Mouse (Mus musculus) forebrain, embryonic 13.5 days (tissue): Measurements from ENCODE around the gene Maml3. TPM values are rescaled to one million over a fixed set of nuclear protein-coding genes. Genes with fewer than 3 reads are reported as not detected.
A peak's percentile ranks its signal among the peaks of the same experiment; 100 is the strongest.

ENCODE experiments used
- ATAC-seq: fragments of 200-750 bp; cut with Nextera tagmentation; 2 replicates; pipeline ENCODE4 v1.8.0; 2017
- H3K27ac ChIP-seq: fragments of 300-500 bp; sonication (generic); 2 replicates; pipeline ENCODE4 v1.5.1; 2015; ENCODE audit warnings: inconsistent platforms, mild to moderate bottlenecking, moderate library complexity
- H3K27me3 ChIP-seq: fragments of 300-500 bp; sonication (generic); 2 replicates; pipeline ENCODE4 v1.6.1; 2015; ENCODE audit warnings: mild to moderate bottlenecking, inconsistent platforms
- H3K36me3 ChIP-seq: fragments of 300-500 bp; sonication (generic); 2 replicates; pipeline ENCODE4 v1.6.1; 2015; ENCODE audit warnings: mild to moderate bottlenecking, inconsistent platforms; ENCODE audit not compliant: poor library complexity, severe bottlenecking
- H3K4me1 ChIP-seq: fragments of 300-500 bp; sonication (generic); 2 replicates; pipeline ENCODE4 v1.6.1; 2015; ENCODE audit warnings: inconsistent platforms
- H3K4me2 ChIP-seq: fragments of 300-500 bp; sonication (generic); 2 replicates; pipeline ENCODE4 v1.6.1; 2015; ENCODE audit warnings: inconsistent platforms, mild to moderate bottlenecking, moderate library complexity
- H3K4me3 ChIP-seq: fragments of 300-500 bp; sonication (generic); 2 replicates; pipeline ENCODE4 v1.5.1; 2015; ENCODE audit warnings: mild to moderate bottlenecking, inconsistent platforms
- H3K9ac ChIP-seq: fragments of 300-500 bp; sonication (generic); 2 replicates; pipeline ENCODE4 v1.6.1; 2015; ENCODE audit warnings: mild to moderate bottlenecking, inconsistent platforms
- H3K9me3 ChIP-seq: fragments of 300-500 bp; sonication (generic); replicated peaks from 2 replicates; pipeline ENCODE4 v1.6.1; 2016; ENCODE audit warnings: inconsistent platforms
- WGBS: fragments of 180-500 bp; shearing (Covaris S2); methylation state at CpG from one replicate; pipeline ENCODE4 v1.1.7; 2015; 5-methylcytosine and 5-hydroxymethylcytosine counted together
- polyA plus RNA-seq: library from polyadenylated mRNA; unstranded; fragments of >200 nt; fragmentation: Nextera tagmentation; extraction: Ambion mirVana; gene quantifications from 2 replicates; pipeline ENCODE4 v1.2.1, GENCODE M21; 2015

The Maml3 gene
- polyA plus RNA-seq, 1 experiment from 2014 or later, result 5.4 TPM

- ATAC-seq, result peak; percentile 64
- H3K36me3 ChIP-seq, result no peaks in the 10 kb centered on the region
- H3K27me3 ChIP-seq, result no peaks in the 10 kb centered on the region
- no peak overlapping the region; the same call in 1 of the 2 replicates for H3K4me3 ChIP-seq
- H3K9ac ChIP-seq, result peak overlapping the region; percentile 58
- H3K4me2 ChIP-seq, result peak overlapping the region; percentile 51
- WGBS, result 6% methylated on average over 20 of the region's 20 CpGs
- no peaks in the 10 kb centered on the region for H3K9me3 ChIP-seq
- peak overlapping the region; percentile 88 for H3K27ac ChIP-seq
- peaks cover 32% of the 10 kb centered on the region for H3K4me1 ChIP-seq
These were observed 216.0 kb downstream of the Maml3 start for GRCm38 (mm10) chr3:51888662-51889433.

GRCm38 (mm10) chr3:51888295-51888661, 216.6 kb downstream of the Maml3 start:
- Histone ChIP-seq H3K36me3 (no peaks in the 10 kb centered on the region), H3K4me3 (no peak overlapping the region), H3K27me3 (no peaks in the 10 kb centered on the region), H3K9ac (peak overlapping the region; percentile 58), H3K9me3 (no peaks in the 10 kb centered on the region), H3K4me2 (peak overlapping the region; percentile 51), H3K4me1 (peaks cover 36% of the 10 kb centered on the region), H3K27ac (peak overlapping the region; percentile 88)
- WGBS, result under 1% methylated on average over 7 of the region's 8 CpGs
- peak; percentile 28; the same call in 1 of the 2 replicates for ATAC-seq

GRCm38 (mm10) chr3:51885920-51886319, 219.0 kb downstream of the Maml3 start:
- no peak for ATAC-seq
- WGBS, result 62% methylated on average over 5 of the region's 5 CpGs
- no peaks in the 10 kb centered on the region for H3K27me3 ChIP-seq

GRCm38 (mm10) chr3:51885487-51885886, 219.4 kb downstream of the Maml3 start:
- ATAC-seq, result no peak
- 85% methylated on average over 5 of the region's 5 CpGs for WGBS

More at GRCm38 (mm10) chr3:51885920-51886319, 219.0 kb downstream of the Maml3 start:
- Histone ChIP-seq H3K27ac (no peak overlapping the region), H3K4me2 (no peak overlapping the region), H3K9ac (no peak overlapping the region), H3K9me3 (no peaks in the 10 kb centered on the region), H3K36me3 (no peaks in the 10 kb centered on the region), H3K4me3 (no peak overlapping the region), H3K4me1 (peaks cover 52% of the 10 kb centered on the region)

GRCm38 (mm10) chr3:51881981-51882380, 222.9 kb downstream of the Maml3 start:
- WGBS, result 75% methylated on average over 10 of the region's 10 CpGs

More at GRCm38 (mm10) chr3:51885487-51885886, 219.4 kb downstream of the Maml3 start:
- Histone ChIP-seq H3K9ac (no peak overlapping the region), H3K4me3 (no peak overlapping the region), H3K9me3 (no peaks in the 10 kb centered on the region), H3K4me1 (peaks cover 57% of the 10 kb centered on the region), H3K27ac (no peak overlapping the region), H3K36me3 (no peaks in the 10 kb centered on the region), H3K4me2 (no peak overlapping the region), H3K27me3 (no peaks in the 10 kb centered on the region)

GRCm38 (mm10) chr3:51881393-51881792, 223.5 kb downstream of the Maml3 start:
- Histone ChIP-seq H3K9me3 (no peaks in the 10 kb centered on the region), H3K36me3 (no peaks in the 10 kb centered on the region), H3K4me2 (no peak overlapping the region), H3K4me1 (peaks cover 36% of the 10 kb centered on the region), H3K27me3 (no peaks in the 10 kb centered on the region), H3K4me3 (no peak overlapping the region), H3K9ac (no peak overlapping the region), H3K27ac (no peak overlapping the region)
- no peak for ATAC-seq
- WGBS, result 58% methylated on average over 2 of the region's 2 CpGs

More at GRCm38 (mm10) chr3:51881981-51882380, 222.9 kb downstream of the Maml3 start:
- no peak overlapping the region for H3K4me2 ChIP-seq
- no peak overlapping the region for H3K4me3 ChIP-seq
- peaks cover 36% of the 10 kb centered on the region for H3K4me1 ChIP-seq
- H3K36me3 ChIP-seq, result no peaks in the 10 kb centered on the region
- no peaks in the 10 kb centered on the region for H3K9me3 ChIP-seq
- H3K9ac ChIP-seq, result no peak overlapping the region
- ATAC-seq, result no peak
- H3K27ac ChIP-seq, result no peak overlapping the region
- H3K27me3 ChIP-seq, result no peaks in the 10 kb centered on the region

GRCm38 (mm10) chr3:51880506-51881036, 224.3 kb downstream of the Maml3 start:
- H3K4me3 ChIP-seq, result no peak overlapping the region
- H3K36me3 ChIP-seq, result no peaks in the 10 kb centered on the region
- peak; percentile 44; the same call in 1 of the 2 replicates for ATAC-seq
- no peaks in the 10 kb centered on the region for H3K9me3 ChIP-seq
- peak overlapping the region; percentile 21; the same call in 1 of the 2 replicates for H3K9ac ChIP-seq
- H3K4me2 ChIP-seq, result no peak overlapping the region
- WGBS, result 52% methylated on average over 8 of the region's 8 CpGs
- peaks cover 36% of the 10 kb centered on the region for H3K4me1 ChIP-seq
- H3K27me3 ChIP-seq, result no peaks in the 10 kb centered on the region
- 0 out of 2 replicates have a peak overlapping the region, but pooled peaks have one; percentile 41 for H3K27ac ChIP-seq

- no peaks in the 10 kb centered on the region for H3K36me3 ChIP-seq
- H3K27me3 ChIP-seq, result no peaks in the 10 kb centered on the region
- H3K4me3 ChIP-seq, result no peak overlapping the region
- H3K9ac ChIP-seq, result no peak overlapping the region
- peaks cover 45% of the 10 kb centered on the region for H3K4me1 ChIP-seq
- no peak for ATAC-seq
- H3K27ac ChIP-seq, result no peak overlapping the region
- no peaks in the 10 kb centered on the region for H3K9me3 ChIP-seq
- WGBS, result 90% methylated on average over 11 of the region's 11 CpGs
- no peak overlapping the region for H3K4me2 ChIP-seq
These were observed 225.7 kb downstream of the Maml3 start for GRCm38 (mm10) chr3:51879211-51879610.

GRCm38 (mm10) chr3:51878577-51878976, 226.3 kb downstream of the Maml3 start:
- WGBS, result 92% methylated on average over 9 of the region's 9 CpGs
- Histone ChIP-seq H3K4me1 (peaks cover 46% of the 10 kb centered on the region), H3K27ac (no peak overlapping the region), H3K4me2 (no peak overlapping the region), H3K9ac (no peak overlapping the region), H3K4me3 (no peak overlapping the region), H3K36me3 (no peaks in the 10 kb centered on the region), H3K9me3 (no peaks in the 10 kb centered on the region), H3K27me3 (no peaks in the 10 kb centered on the region)
- ATAC-seq, result no peak

- no peak for ATAC-seq
- H3K36me3 ChIP-seq, result no peaks in the 10 kb centered on the region
- 95% methylated on average over 9 of the region's 9 CpGs for WGBS
- no peak overlapping the region for H3K27ac ChIP-seq
- no peaks in the 10 kb centered on the region for H3K9me3 ChIP-seq
- no peak overlapping the region for H3K4me3 ChIP-seq
- H3K9ac ChIP-seq, result no peak overlapping the region
- H3K27me3 ChIP-seq, result no peaks in the 10 kb centered on the region
- H3K4me1 ChIP-seq, result peaks cover 40% of the 10 kb centered on the region
- no peak overlapping the region for H3K4me2 ChIP-seq
These were observed 228.1 kb downstream of the Maml3 start for GRCm38 (mm10) chr3:51876729-51877128.

GRCm38 (mm10) chr3:51875629-51876028, 229.2 kb downstream of the Maml3 start:
- Histone ChIP-seq H3K4me2 (no peak overlapping the region), H3K36me3 (no peaks in the 10 kb centered on the region), H3K9ac (no peak overlapping the region), H3K27me3 (no peaks in the 10 kb centered on the region), H3K4me3 (no peak overlapping the region), H3K4me1 (peaks cover 36% of the 10 kb centered on the region), H3K27ac (no peak overlapping the region), H3K9me3 (no peaks in the 10 kb centered on the region)
- ATAC-seq, result no peak
- WGBS, result 90% methylated on average over 4 of the region's 4 CpGs

- no peaks in the 10 kb centered on the region for H3K36me3 ChIP-seq
- H3K27ac ChIP-seq, result no peak overlapping the region
- H3K9ac ChIP-seq, result no peak overlapping the region
- H3K4me1 ChIP-seq, result peaks cover 40% of the 10 kb centered on the region
- H3K4me2 ChIP-seq, result no peak overlapping the region
- WGBS, result 60% methylated on average over 3 of the region's 3 CpGs
- no peak overlapping the region for H3K4me3 ChIP-seq
- no peak for ATAC-seq
- H3K27me3 ChIP-seq, result no peaks in the 10 kb centered on the region
- H3K9me3 ChIP-seq, result no peaks in the 10 kb centered on the region
These were observed 230.6 kb downstream of the Maml3 start for GRCm38 (mm10) chr3:51874252-51874651.
